Mouse (Mus musculus) E14TG2a.4 (cell line): Measurements from ENCODE around the gene 6330403K07Rik.

Experiments
- CTCF ChIP-seq: conservative IDR thresholded peaks from 2 replicates; pipeline ENCODE4 v1.5.1; 2014; ENCODE audit warnings: low read length
- NANOG ChIP-seq: IDR thresholded peaks from 2 replicates; pipeline ENCODE4 v1.6.1; 2014; ENCODE audit warnings: borderline replicate concordance, low read length, mixed read lengths
- POU5F1 ChIP-seq: IDR thresholded peaks from 2 replicates; pipeline ENCODE4 v1.6.1; 2014; ENCODE audit warnings: low read length, borderline replicate concordance

GRCm38 (mm10) chr11:71012743-71013142 lies 20.6 kb downstream of the 6330403K07Rik start:
- TF ChIP-seq NANOG (no peak), CTCF (no peak), POU5F1 (no peak)
